Mouse (Mus musculus) MEL (cell line): Measurements from ENCODE around the gene Slc6a9. TPM values are rescaled to one million over a fixed set of nuclear protein-coding genes. Genes with fewer than 3 reads are reported as not detected.

Experiments
- DNase-seq: peaks from one replicate; pipeline ENCODE4 v3.0.0; 2011; ENCODE audit warnings: low read depth, low spot score
- H3K27ac ChIP-seq: 2 replicates; pipeline ENCODE4 v1.5.1; 2012; ENCODE audit warnings: low read depth, mild to moderate bottlenecking, control low read depth, low read length, moderate library complexity; ENCODE audit not compliant: control insufficient read depth
- H3K27me3 ChIP-seq, 2 experiments: fragments of 150-350 bp in 1 of 2; sonication (generic) in 1 of 2; 2 replicates each; pipeline ENCODE4 v1.6.1; 2012; ENCODE audit warnings: low read length in 2 of 2, mild to moderate bottlenecking in 2 of 2, improper control_type of control experiment in 1 of 2, moderate library complexity in 1 of 2; ENCODE audit not compliant: insufficient read depth in 2 of 2, control insufficient read depth in 1 of 2
- H3K36me3 ChIP-seq, 2 experiments: 2 replicates each; pipeline ENCODE4 v1.6.1; 2012 to 2014; ENCODE audit warnings: low read length in 2 of 2, improper control_type of control experiment in 1 of 2, inconsistent platforms in 1 of 2, mild to moderate bottlenecking in 1 of 2; ENCODE audit not compliant: insufficient read depth in 2 of 2, control insufficient read depth in 1 of 2
- H3K4me1 ChIP-seq, 2 experiments: fragments of 150-350 bp in 1 of 2; sonication (generic) in 1 of 2; 2 replicates each; pipeline ENCODE4 v1.6.1; 2012; ENCODE audit warnings: low read length in 2 of 2, improper control_type of control experiment in 1 of 2, mild to moderate bottlenecking in 1 of 2; ENCODE audit not compliant: insufficient read depth in 2 of 2, control insufficient read depth in 1 of 2
- H3K4me3 ChIP-seq, 2 experiments: fragments of 150-350 bp in 1 of 2; sonication (generic) in 1 of 2; 2 replicates each; pipeline ENCODE4 v1.5.1; 2012; ENCODE audit warnings: low read depth in 2 of 2, low read length in 2 of 2, mild to moderate bottlenecking in 2 of 2, moderate library complexity in 2 of 2, control low read depth in 1 of 2, improper control_type of control experiment in 1 of 2; ENCODE audit not compliant: control insufficient read depth in 1 of 2, insufficient read depth in 1 of 2
- H3K79me2 ChIP-seq: 2 replicates; pipeline ENCODE4 v1.6.1; 2012; ENCODE audit warnings: mild to moderate bottlenecking, low read length, moderate library complexity; ENCODE audit not compliant: control insufficient read depth, poor library complexity, insufficient read depth
- H3K9ac ChIP-seq: 2 replicates; pipeline ENCODE4 v1.6.1; 2012; ENCODE audit warnings: low read depth, mild to moderate bottlenecking, control low read depth, low read length, moderate library complexity; ENCODE audit not compliant: control insufficient read depth, poor library complexity, severe bottlenecking
- H3K9me3 ChIP-seq: fragments of 150-350 bp; sonication (generic); replicated peaks from 2 replicates; pipeline ENCODE4 v1.6.1; 2012; ENCODE audit warnings: mild to moderate bottlenecking, low read length, improper control_type of control experiment, moderate library complexity; ENCODE audit not compliant: insufficient read depth
- BHLHE40 ChIP-seq: IDR thresholded peaks from 2 replicates; pipeline ENCODE4 v1.6.1; 2012; ENCODE audit warnings: low read depth, mild to moderate bottlenecking, inconsistent platforms, low read length, improper control_type of control experiment, borderline replicate concordance
- CHD1 ChIP-seq: IDR thresholded peaks from 2 replicates; pipeline ENCODE4 v1.6.1; 2012; ENCODE audit warnings: low read depth, mild to moderate bottlenecking, inconsistent platforms, low read length, improper control_type of control experiment
- CHD2 ChIP-seq: IDR thresholded peaks from 2 replicates; pipeline ENCODE4 v1.6.1; 2011; ENCODE audit warnings: low read length, improper control_type of control experiment
- E2F4 ChIP-seq: IDR thresholded peaks from 2 replicates; pipeline ENCODE4 v1.6.1; 2011; ENCODE audit warnings: low read depth, low read length, improper control_type of control experiment, borderline replicate concordance
- ELF1 ChIP-seq: IDR thresholded peaks from 2 replicates; pipeline ENCODE4 v1.6.1; 2014; ENCODE audit warnings: low read depth, mild to moderate bottlenecking, inconsistent platforms, low read length, improper control_type of control experiment, moderate library complexity
- GATA1 ChIP-seq: IDR thresholded peaks from 2 replicates; pipeline ENCODE4 v1.6.1; 2011; ENCODE audit warnings: low read depth, low read length, improper control_type of control experiment
- HCFC1 ChIP-seq: IDR thresholded peaks from 2 replicates; pipeline ENCODE4 v1.6.1; 2012; ENCODE audit warnings: low read depth, mild to moderate bottlenecking, inconsistent platforms, low read length, improper control_type of control experiment, moderate library complexity
- JUND ChIP-seq: IDR thresholded peaks from 2 replicates; pipeline ENCODE4 v1.6.1; 2011; ENCODE audit warnings: low read depth, mild to moderate bottlenecking, improper control_type of control experiment, low read length
- MAFK ChIP-seq: IDR thresholded peaks from 2 replicates; pipeline ENCODE4 v1.6.1; 2011; ENCODE audit warnings: low read depth, mild to moderate bottlenecking, low read length, improper control_type of control experiment, borderline replicate concordance
- MAX ChIP-seq: IDR thresholded peaks from 2 replicates; pipeline ENCODE4 v1.6.1; 2011; ENCODE audit warnings: low read length, improper control_type of control experiment
- MAZ ChIP-seq: IDR thresholded peaks from 2 replicates; pipeline ENCODE4 v1.6.1; 2012; ENCODE audit warnings: low read depth, mild to moderate bottlenecking, inconsistent platforms, low read length, improper control_type of control experiment
- MEF2A ChIP-seq: IDR thresholded peaks from 2 replicates; pipeline ENCODE4 v1.6.1; 2014; ENCODE audit warnings: low read depth, mild to moderate bottlenecking, inconsistent platforms, low read length, improper control_type of control experiment; ENCODE audit not compliant: poor library complexity, insufficient replicate concordance, severe bottlenecking; ENCODE audit errors: extremely low read depth
- MXI1 ChIP-seq: IDR thresholded peaks from 2 replicates; pipeline ENCODE4 v1.6.1; 2011; ENCODE audit warnings: mild to moderate bottlenecking, low read depth, low read length, improper control_type of control experiment
- NELFE ChIP-seq: IDR thresholded peaks from 2 replicates; pipeline ENCODE4 v1.6.1; 2011; ENCODE audit warnings: low read depth, low read length, improper control_type of control experiment
- POLR2A ChIP-seq, 2 experiments: IDR thresholded peaks; 2 replicates each; pipeline ENCODE4 v1.6.1; 2011 to 2012; ENCODE audit warnings: low read length in 2 of 2, mild to moderate bottlenecking in 2 of 2, control low read depth in 1 of 2, improper control_type of control experiment in 1 of 2, low read depth in 1 of 2, moderate library complexity in 1 of 2; ENCODE audit not compliant: control insufficient read depth in 1 of 2, insufficient read depth in 1 of 2, poor library complexity in 1 of 2
- POLR2AphosphoS2 ChIP-seq: IDR thresholded peaks from 2 replicates; pipeline ENCODE4 v1.6.1; 2011; ENCODE audit warnings: low read length, improper control_type of control experiment
- POLR2AphosphoS5 ChIP-seq: IDR thresholded peaks from 2 replicates; pipeline ENCODE4 v1.6.1; 2012; ENCODE audit warnings: low read depth, borderline replicate concordance, mild to moderate bottlenecking, inconsistent platforms, low read length, moderate library complexity, mixed read lengths
- RAD21 ChIP-seq: IDR thresholded peaks from 2 replicates; pipeline ENCODE4 v1.6.1; 2011; ENCODE audit warnings: mild to moderate bottlenecking, low read depth, low read length, improper control_type of control experiment
- SIN3A ChIP-seq: IDR thresholded peaks from 2 replicates; pipeline ENCODE4 v1.6.1; 2012; ENCODE audit warnings: low read length, improper control_type of control experiment, inconsistent platforms
- TCF12 ChIP-seq: IDR thresholded peaks from 2 replicates; pipeline ENCODE4 v1.6.1; 2014; ENCODE audit warnings: low read depth, mild to moderate bottlenecking, inconsistent platforms, low read length, improper control_type of control experiment, moderate library complexity
- USF1 ChIP-seq: IDR thresholded peaks from 2 replicates; pipeline ENCODE4 v1.6.1; 2014; ENCODE audit warnings: low read depth, mild to moderate bottlenecking, inconsistent platforms, low read length, improper control_type of control experiment, moderate library complexity
- ZC3H11A ChIP-seq: IDR thresholded peaks from 2 replicates; pipeline ENCODE4 v1.6.1; 2012; ENCODE audit warnings: low read depth, mild to moderate bottlenecking, inconsistent platforms, low read length, improper control_type of control experiment
- ZKSCAN1 ChIP-seq: IDR thresholded peaks from 2 replicates; pipeline ENCODE4 v1.6.1; 2012; ENCODE audit warnings: low read depth, mild to moderate bottlenecking, inconsistent platforms, low read length, improper control_type of control experiment, moderate library complexity
- ZMIZ1 ChIP-seq: IDR thresholded peaks from 2 replicates; pipeline ENCODE4 v1.6.1; 2012; ENCODE audit warnings: low read depth, mild to moderate bottlenecking, inconsistent platforms, low read length, improper control_type of control experiment, moderate library complexity
- polyA plus RNA-seq, 2 experiments: library from polyadenylated mRNA; stranded (reverse) in 1 of 2; unstranded in 1 of 2; fragments of >175 nt in 1 of 2; fragments of >200 nt in 1 of 2; gene quantifications; 2 replicates each; pipeline versions ENCODE4 v1.2.1 to v1.2.4; 2012; ENCODE audit warnings: low replicate concordance in 2 of 2, low read depth in 1 of 2; ENCODE audit not compliant: insufficient read length in 2 of 2, insufficient read depth in 1 of 2, missing spikeins in 1 of 2
- total RNA-seq: library from RNA; depleted of rRNA; stranded (reverse); fragments of 300-350 nt; gene quantifications from 2 replicates; pipeline ENCODE4 v1.2.3, GENCODE M21; 2012; rRNA removed

Slc6a9 gene
- total RNA-seq: 3.2 and 8.3 TPM in 2 replicates
- 10 to 100 TPM in 1 of 2 experiments, not detected in 1; 21.2 TPM for polyA plus RNA-seq

GRCm38 (mm10) chr4:117834457-117834844 is at the start of gene Slc6a9:
Gene Slc6a9 (plus strand): TSS chr4:117834506.
- peak; percentile 22 for DNase-seq
- Histone ChIP-seq H3K4me1 (peaks cover 42 to 60% of the 10 kb centered on the region in 2 experiments), H3K27ac (peak within 1 kb of the TSS; percentile 78), H3K27me3 (no peaks in the 10 kb centered on the region), H3K9ac (peak within 1 kb of the TSS; percentile 72), H3K4me3 (peak within 1 kb of the TSS; percentile 65 to 100), H3K36me3 (peaks cover 0 to 49% of the 10 kb centered on the region in 2 experiments; a peak in 2 of 4 replicates), H3K79me2 (peaks cover 3% of the 10 kb centered on the region; the same call in 1 of the 2 replicates), H3K9me3 (no peaks in the 10 kb centered on the region)
- TF ChIP-seq MAFK (no peak), E2F4 (no peak), ZMIZ1 (no peak), GATA1 (no peak), MAX (no peak), POLR2AphosphoS2 (no peak), JUND (no peak), USF1 (no peak), POLR2A (IDR thresholded peaks at IDR 0.05; ENCODE audit: control insufficient read depth in 1 of 2, insufficient read depth in 1 of 2, low read depth in 1 of 2, low read length in 2 of 2, poor library complexity in 1 of 2) (no peak), SIN3A (no peak), CHD2 (no peak), NELFE (no peak), MAZ (no peak), ZC3H11A (no peak), MEF2A (no peak), MXI1 (no peak), CHD1 (no peak), POLR2AphosphoS5 (no peak), BHLHE40 (no peak), ZKSCAN1 (no peak)

- Histone ChIP-seq H3K4me3 (peak overlapping the region; percentile 59 to 65), H3K9ac (peak overlapping the region; percentile 62), H3K79me2 (no peaks in the 10 kb centered on the region), H3K36me3 (no peaks in the 10 kb centered on the region; a peak in 1 of 4 replicates), H3K27ac (no peak overlapping the region)
- TF ChIP-seq RAD21 (no peak), TCF12 (no peak), CHD1 (no peak), MXI1 (peak; percentile 56; the same call in 1 of the 2 replicates), HCFC1 (peak; percentile 82), POLR2A (IDR thresholded peaks at IDR 0.05; ENCODE audit: control insufficient read depth in 1 of 2, insufficient read depth in 1 of 2, low read depth in 1 of 2, low read length in 2 of 2, poor library complexity in 1 of 2) (0 out of 4 replicates have a peak, but pooled peaks of 1 of the 2 experiments have one; percentile 36), ELF1 (no peak), MAX (0 out of 2 replicates have a peak, but pooled peaks have one; percentile 33)
- TF ChIP-seq, all 39 proteins: peak for 4
- H3K9me3 ChIP-seq: no peaks in the 10 kb centered on the region
- H3K4me1 ChIP-seq: peaks cover 0 to 5% of the 10 kb centered on the region in 2 experiments; a peak in 1 of 4 replicates
- no peaks in the 10 kb centered on the region for H3K27me3 ChIP-seq
- DNase-seq: peak; percentile 77
Observed at GRCm38 (mm10) chr4:117786963-117787362, 47.3 kb upstream of the Slc6a9 start.
